In the genomic region with DNA sequence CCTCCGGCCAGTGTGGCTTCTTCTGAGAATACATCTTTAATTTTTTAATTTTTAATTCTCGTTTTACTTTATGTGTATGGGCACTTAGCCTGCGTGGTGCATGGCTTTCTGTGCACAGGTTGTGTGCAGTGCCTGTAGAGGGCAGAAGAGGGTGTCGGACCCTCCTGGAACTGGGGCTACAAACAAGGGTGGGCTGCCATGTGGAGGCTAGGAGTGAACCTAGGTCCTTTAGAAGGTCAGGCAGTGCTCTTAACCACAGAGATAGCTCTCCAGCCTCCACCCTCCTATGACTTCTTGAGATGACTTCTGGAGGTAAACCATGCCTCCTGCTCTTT, we compare ENCODE assay signal across 9 mouse cellular contexts. TPM values are rescaled to one million over a fixed set of nuclear protein-coding genes. Genes with fewer than 3 reads are reported as not detected.
DNase-seq lines count a peak whose midpoint lies in the region; ATAC-seq and TF ChIP-seq lines count a peak whose summit lies in the region.
"Had no signal": no experiment of that assay in that cellular context is flagged by ENCODE, and none has a peak within 500 bp of the region (broad histone marks: within the 10 kb centered on the region; RNA-seq: fewer than 3 reads in every experiment).

No protein-coding gene starts in this region.

- H3K79me2 ChIP-seq in CH12.LX (replicated peaks; ENCODE audit: control insufficient read depth, extremely low read depth, insufficient read depth, poor library complexity, severe bottlenecking), result no peaks in the 10 kb centered on the region

- TF ChIP-seq POLR2A in CH12.LX (IDR thresholded peaks at IDR 0.05; ENCODE audit: low read depth, low read length), result no peak

- dilution Hi-C loops in CH12.LX (cut with MboI; ENCODE audit: extremely low pct_ligation_motif_present, extremely low pct_unique_long_range_greater_than_20kb, low sequenced_read_pairs), result no loop called here

- H3K9me3 ChIP-seq in intestine, embryonic 14.5 days (ENCODE audit: control insufficient read depth, low read length), result no peaks in the 10 kb centered on the region
- H3K9me3 ChIP-seq in intestine, embryonic 16.5 days (ENCODE audit: control insufficient read depth, low read length), result no peaks in the 10 kb centered on the region
- no peaks in the 10 kb centered on the region for H3K9me3 ChIP-seq in CH12.LX (replicated peaks; ENCODE audit: low read length)
- no peaks in the 10 kb centered on the region for H3K9me3 ChIP-seq in embryonic facial prominence, embryonic 10.5 days

- peak; percentile 29 to 66; a peak in 3 of 4 replicates for TF ChIP-seq CTCF in CH12.LX (conservative IDR thresholded peaks at IDR 0.05 in 1 of 2, IDR thresholded peaks at IDR 0.05 in 1 of 2; ENCODE audit: low read depth in 2 of 2, low read length in 2 of 2)

- in situ Hi-C loops in CH12.LX (cut with MboI; ENCODE audit: low pct_ligation_motif_present, low pct_unique_long_range_greater_than_20kb, low sequenced_read_pairs), result loop anchor here (25.0 kb wide), 1 partner anchor 176 kb away; no protein-coding TSS in a partner anchor

- peak; percentile 57 for TF ChIP-seq RAD21 in CH12.LX (IDR thresholded peaks at IDR 0.05; ENCODE audit: low read depth, low read length)

- TF ChIP-seq EP300 in CH12.LX (IDR thresholded peaks at IDR 0.05; ENCODE audit: low read length), result no peak

- no peaks in the 10 kb centered on the region for H3K36me3 ChIP-seq in intestine, embryonic 14.5 days (ENCODE audit: control insufficient read depth, insufficient read depth, low read length)
- H3K36me3 ChIP-seq in intestine, embryonic 16.5 days (ENCODE audit: control insufficient read depth, insufficient read depth, low read length), result no peaks in the 10 kb centered on the region
- H3K36me3 ChIP-seq in CH12.LX (replicated peaks in 1 of 2; ENCODE audit: control insufficient read depth in 1 of 2, insufficient read depth in 1 of 2, low read length in 1 of 2), result no peaks in the 10 kb centered on the region
- no peaks in the 10 kb centered on the region for H3K36me3 ChIP-seq in embryonic facial prominence, embryonic 10.5 days (replicated peaks)

- no peak overlapping the region for H3K4me2 ChIP-seq in intestine, embryonic 14.5 days (ENCODE audit: low read length)
- H3K4me2 ChIP-seq in intestine, embryonic 16.5 days (ENCODE audit: low read depth, low read length), result no peak overlapping the region
- H3K4me2 ChIP-seq in CH12.LX (ENCODE audit: insufficient read depth, low read depth, poor library complexity, severe bottlenecking), result peak overlapping the region; percentile 72

- no peaks in the 10 kb centered on the region for H3K27me3 ChIP-seq in intestine, embryonic 14.5 days (replicated peaks; ENCODE audit: control insufficient read depth, insufficient read depth, low read length)
- no peaks in the 10 kb centered on the region for H3K27me3 ChIP-seq in intestine, embryonic 16.5 days (replicated peaks; ENCODE audit: control insufficient read depth, insufficient read depth, low read length)
- H3K27me3 ChIP-seq in CH12.LX (replicated peaks), result no peaks in the 10 kb centered on the region
- H3K27me3 ChIP-seq in embryonic facial prominence, embryonic 10.5 days (replicated peaks; ENCODE audit: low read depth, poor library complexity, severe bottlenecking), result no peaks in the 10 kb centered on the region

- DNase-seq in intestine, embryonic 14.5 days (ENCODE audit: low spot score), result no peak
- DNase-seq in CH12.LX (ENCODE audit: extremely low read depth), result peak; percentile 50
- peak; percentile 15 for DNase-seq in embryonic facial prominence, embryonic 10.5 days (ENCODE audit: low spot score)
- no peak for DNase-seq in urinary bladder, adult 2 months (ENCODE audit: low spot score)
- no peak for DNase-seq in right cerebral cortex, postnatal 14 days
- no peak for DNase-seq in adrenal gland, postnatal 25 days
- DNase-seq: cerebellum, adult 18-20 months had no signal

- no peak for ATAC-seq in intestine, embryonic 14.5 days (replicated peaks; ENCODE audit: low FRiP score, low TSS enrichment, low read depth)
- no peak for ATAC-seq in intestine, embryonic 16.5 days
- peak; percentile 28 for ATAC-seq in megakaryocyte, adult 5-6 weeks (ENCODE audit: poor library complexity, severe bottlenecking)

- 75% methylated on average over 4 of the region's 4 CpGs for WGBS in intestine, embryonic 14.5 days
- 72% methylated on average over 4 of the region's 4 CpGs for WGBS in intestine, embryonic 16.5 days
- WGBS in embryonic facial prominence, embryonic 10.5 days, result 80% methylated on average over 4 of the region's 4 CpGs

- peaks cover 3% of the 10 kb centered on the region; the same call in 1 of the 2 replicates for H3K4me1 ChIP-seq in intestine, embryonic 14.5 days (replicated peaks; ENCODE audit: control insufficient read depth, insufficient read depth, low read length)
- H3K4me1 ChIP-seq in intestine, embryonic 16.5 days (ENCODE audit: control insufficient read depth, insufficient read depth, low read length), result no peaks in the 10 kb centered on the region
- H3K4me1 ChIP-seq in CH12.LX (ENCODE audit: control insufficient read depth in 1 of 2, insufficient read depth in 2 of 2), result peaks cover 2 to 18% of the 10 kb centered on the region in 2 experiments; a peak in 3 of 4 replicates
- peaks cover 16% of the 10 kb centered on the region for H3K4me1 ChIP-seq in embryonic facial prominence, embryonic 10.5 days

- peak overlapping the region; percentile 43; the same call in 1 of the 2 replicates for H3K27ac ChIP-seq in intestine, embryonic 14.5 days (ENCODE audit: low read depth)
- H3K27ac ChIP-seq in intestine, embryonic 16.5 days (ENCODE audit: low read length), result no peak overlapping the region; the same call in 1 of the 2 replicates
- no peak overlapping the region for H3K27ac ChIP-seq in CH12.LX (ENCODE audit: insufficient read depth, low read depth)
- no peak overlapping the region for H3K27ac ChIP-seq in embryonic facial prominence, embryonic 10.5 days (replicated peaks)

- H3K4me3 ChIP-seq in intestine, embryonic 14.5 days (ENCODE audit: low read depth, low read length), result no peak overlapping the region
- H3K4me3 ChIP-seq in intestine, embryonic 16.5 days (ENCODE audit: low read length), result no peak overlapping the region
- H3K4me3 ChIP-seq in CH12.LX (replicated peaks in 1 of 3; ENCODE audit: low read depth in 2 of 3, low read length in 2 of 3, poor library complexity in 1 of 3), result peak overlapping the region in 2 of 3 experiments; percentile 34 to 48
- H3K4me3 ChIP-seq in embryonic facial prominence, embryonic 10.5 days, result no peak overlapping the region

- no peak overlapping the region for H3K9ac ChIP-seq in intestine, embryonic 14.5 days (ENCODE audit: low read length)
- H3K9ac ChIP-seq in intestine, embryonic 16.5 days (ENCODE audit: low read depth, low read length), result no peak overlapping the region
- H3K9ac ChIP-seq in CH12.LX (ENCODE audit: insufficient read depth, low read depth), result peak overlapping the region; percentile 1; the same call in 1 of the 2 replicates

TF ChIP-seq in CH12.LX, 34 proteins besides CTCF, POLR2A, EP300 and RAD21:
- TF ChIP-seq NRF1 (IDR thresholded peaks at IDR 0.05; ENCODE audit: low read depth, low read length) (no peak), SMC3 (IDR thresholded peaks at IDR 0.05; ENCODE audit: low read depth, low read length) (peak; percentile 60)

RNA-seq across cellular contexts. Expression of a gene that starts 33.1 kb away (rescaled TPM):
- polyA plus RNA-seq in intestine, embryonic 14.5 days (2014; fragmentation: Nextera tagmentation; extraction: Ambion mirVana), result 23.6 and 25.0 TPM in 2 replicates
- 14.2 and 15.9 TPM in 2 replicates for polyA plus RNA-seq in intestine, embryonic 16.5 days (2015; fragmentation: Nextera tagmentation; extraction: Ambion mirVana)
- total RNA-seq in CH12.LX (2012; rRNA removed) (11.2 and 11.4 TPM in 2 replicates), CH12.LX (2014; rRNA removed) (18.9 and 22.4 TPM in 2 replicates)
- polyA plus RNA-seq in CH12.LX (2012; ENCODE audit: insufficient read length, low read depth), result 11.0 and 11.1 TPM in 2 replicates
- polyA plus RNA-seq in embryonic facial prominence, embryonic 10.5 days (2016; fragmentation: Nextera tagmentation; extraction: Ambion mirVana), result 32.5 and 33.6 TPM in 2 replicates
- total RNA-seq in megakaryocyte, adult 5-6 weeks (2015), result 20.4 and 21.8 TPM in 2 replicates
- total RNA-seq in megakaryocyte, adult 5-6 weeks (2017), result 31.6 and 32.5 TPM in 2 replicates
- polyA plus RNA-seq in urinary bladder, adult 2 months (2012; rRNA removed), result 14.0 and 15.0 TPM in 2 replicates
- 32.9 and 39.3 TPM in 2 replicates for total RNA-seq in adrenal gland, postnatal 25 days (2021)

Comparison
In these comparisons a context has a peak if more than half of its experiments do, and no peak if none do; other contexts are left out.
1. DNase-seq: peak in CH12.LX (single experiment) and embryonic facial prominence, embryonic 10.5 days (single experiment); none in intestine, embryonic 14.5 days (single experiment), urinary bladder, adult 2 months (single experiment), right cerebral cortex, postnatal 14 days (single experiment) and adrenal gland, postnatal 25 days (single experiment).
2. H3K4me3 ChIP-seq: peak in CH12.LX (2 of 3); none in intestine, embryonic 14.5 days (single experiment), intestine, embryonic 16.5 days (single experiment) and embryonic facial prominence, embryonic 10.5 days (single experiment).